Mouse (Mus musculus) ZHBTc4 (cell line): ENCODE measurements around the gene Gsto1.

Source experiments
- DNase-seq: peaks from one replicate; pipeline ENCODE4 v3.0.0-alpha.2; 2011; ENCODE audit warnings: low read depth, low spot score

Gene Gsto1

DNA sequence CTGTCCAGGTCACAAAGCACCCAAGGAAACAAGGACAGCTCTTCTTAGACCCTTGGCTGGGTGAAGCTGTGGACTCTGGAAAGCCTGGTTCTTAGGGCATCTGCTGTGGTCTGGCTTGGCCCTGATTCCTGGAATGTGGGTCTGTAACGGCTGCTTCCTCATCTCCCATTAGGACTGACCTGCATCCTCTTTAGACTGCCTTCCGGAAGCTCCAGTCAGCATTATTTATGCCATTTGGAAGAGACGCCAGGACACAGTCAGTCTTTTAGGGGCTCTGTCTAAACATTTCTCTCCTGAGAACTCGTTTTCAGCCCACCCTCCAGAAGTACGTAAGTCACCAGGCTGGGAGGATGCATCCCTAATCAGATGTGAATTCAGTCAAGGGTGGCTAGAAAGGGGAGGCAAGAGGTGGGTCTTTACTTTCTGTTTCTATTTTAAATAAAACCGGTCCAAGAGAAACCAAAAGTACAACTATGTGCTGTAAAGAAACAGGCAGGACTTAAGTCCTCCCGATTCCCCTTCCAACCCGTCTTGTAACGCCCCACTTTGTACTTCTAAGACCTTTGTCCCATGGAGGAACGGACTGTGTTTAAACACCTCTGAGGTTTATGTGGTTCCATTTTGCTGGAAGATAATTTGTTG, 35.8 kb downstream of the Gsto1 start:
- DNase-seq = no peak

DNA sequence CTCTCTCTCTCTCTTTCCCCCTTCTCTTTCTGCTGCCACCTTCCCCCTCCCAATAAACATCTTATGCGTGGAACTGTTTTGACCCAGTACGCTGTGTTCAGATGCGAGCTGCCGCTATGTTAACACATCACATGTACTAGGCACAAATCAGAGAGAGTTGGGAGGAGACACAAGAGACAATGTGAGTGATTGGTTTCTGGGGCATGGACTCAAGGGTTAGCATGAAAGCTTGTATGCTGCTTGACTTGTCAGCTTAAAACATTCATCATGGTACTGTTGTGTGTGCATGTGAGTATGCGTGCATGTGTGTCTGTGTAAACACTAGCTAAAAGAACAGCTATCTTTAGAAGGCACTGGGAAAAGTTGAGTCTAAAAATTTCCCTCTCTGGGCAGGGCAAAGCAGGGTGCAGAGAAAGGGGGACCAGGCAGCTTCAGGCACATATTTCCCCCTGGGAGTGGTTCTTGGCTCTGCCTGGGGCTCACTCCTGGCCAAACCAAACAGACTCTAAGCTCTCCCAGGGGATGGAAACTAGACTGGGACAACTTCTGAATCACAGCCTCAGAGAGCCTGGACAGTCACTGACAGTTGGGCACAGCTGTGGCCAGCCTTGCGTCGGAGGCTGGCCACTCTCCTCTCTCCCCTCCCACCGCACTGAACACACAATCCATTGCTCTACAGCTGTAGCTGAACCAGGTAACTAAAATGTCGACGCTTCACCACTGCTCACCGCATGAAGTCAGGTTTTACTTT, 37.0 kb downstream of the Gsto1 start:
- no peak for DNase-seq

DNA sequence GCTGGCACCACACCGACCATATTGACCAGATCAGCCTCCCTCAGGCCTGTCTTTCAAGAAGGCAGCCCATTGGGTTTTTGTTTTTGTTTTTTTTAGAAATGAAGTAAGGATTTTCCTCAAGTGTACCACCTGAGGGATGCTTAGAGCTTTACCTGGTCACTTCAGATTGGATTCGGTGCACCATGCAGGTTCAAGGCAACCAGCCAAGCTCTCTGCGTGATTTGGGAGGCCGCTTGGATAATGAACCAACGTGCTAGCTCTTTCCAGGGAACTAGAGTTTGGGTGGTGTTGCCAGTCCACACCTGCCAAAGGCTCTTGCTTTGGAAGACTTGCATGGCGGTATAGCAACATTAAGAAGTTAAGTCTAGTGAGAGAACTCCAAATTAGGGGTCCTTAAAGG, 38.3 kb downstream of the Gsto1 start:
- DNase-seq = no peak

DNA sequence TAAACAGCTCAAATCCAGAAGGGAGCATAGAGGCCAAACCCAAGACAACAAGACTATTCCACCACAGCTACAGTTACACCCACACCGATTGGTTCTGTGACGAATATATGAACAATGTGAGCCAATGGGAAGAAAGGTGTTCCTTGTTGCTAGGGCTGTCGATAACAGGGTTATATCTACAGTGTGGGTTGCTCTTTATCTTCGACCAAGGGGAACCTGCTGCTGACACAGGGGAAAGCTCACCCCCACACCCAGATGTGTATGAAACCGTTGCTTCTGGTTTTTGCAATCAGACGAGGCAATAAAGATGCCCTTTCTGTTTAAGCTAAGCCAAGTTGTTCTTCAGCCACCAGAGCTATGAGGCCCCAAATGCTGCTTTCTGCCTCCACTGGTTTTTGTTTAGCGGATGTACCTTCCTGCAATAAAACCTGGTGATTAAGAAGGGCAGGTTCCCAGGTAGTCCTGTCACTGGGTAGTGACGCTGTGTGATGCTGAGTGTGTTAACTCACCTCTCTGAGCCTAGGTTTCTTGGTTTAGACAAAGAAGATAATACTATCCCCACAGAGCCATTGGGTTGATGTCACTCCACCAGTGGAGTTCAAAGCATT, 43.8 kb downstream of the Gsto1 start:
- no peak for DNase-seq

DNA sequence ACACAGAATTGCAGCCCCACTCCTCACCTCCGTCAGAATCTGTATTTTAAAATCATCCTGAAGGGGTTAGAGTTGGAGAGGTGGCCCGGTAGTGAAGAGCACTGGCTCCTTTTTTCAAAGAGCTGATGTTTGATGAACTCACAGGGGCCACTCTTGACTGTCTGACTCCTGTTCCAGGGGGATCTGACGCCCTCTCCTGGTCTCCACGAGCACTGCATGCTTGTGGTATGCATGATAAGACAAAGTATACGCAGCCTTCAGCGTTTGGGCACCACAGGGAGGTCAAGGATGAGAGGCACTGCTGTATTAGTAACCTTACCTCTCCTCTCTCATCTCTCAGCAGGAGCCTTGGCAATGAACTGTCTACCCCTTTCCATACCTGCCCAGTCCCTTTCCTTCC, 45.2 kb downstream of the Gsto1 start:
- DNase-seq = peak; percentile 46

DNA sequence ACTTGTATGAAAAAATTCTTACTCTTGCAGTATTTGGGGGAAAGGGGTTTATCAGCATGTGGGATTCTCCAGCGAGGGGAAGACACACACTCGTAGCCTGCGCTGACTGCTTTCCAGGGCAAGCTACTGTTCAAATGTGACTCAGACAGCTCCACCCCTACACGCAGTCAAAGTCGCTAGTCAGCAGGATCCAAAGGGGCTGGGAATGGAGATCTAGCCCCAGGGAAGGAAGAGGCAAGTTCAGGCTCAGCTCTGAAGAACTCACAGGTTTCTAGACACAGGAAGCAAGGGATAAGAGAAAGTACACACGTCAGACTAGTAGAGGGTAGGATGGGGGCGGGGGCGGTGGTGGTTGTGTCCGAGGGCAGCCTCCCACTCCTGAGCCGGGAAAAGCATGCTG, 45.8 kb downstream of the Gsto1 start:
- DNase-seq = no peak

DNA sequence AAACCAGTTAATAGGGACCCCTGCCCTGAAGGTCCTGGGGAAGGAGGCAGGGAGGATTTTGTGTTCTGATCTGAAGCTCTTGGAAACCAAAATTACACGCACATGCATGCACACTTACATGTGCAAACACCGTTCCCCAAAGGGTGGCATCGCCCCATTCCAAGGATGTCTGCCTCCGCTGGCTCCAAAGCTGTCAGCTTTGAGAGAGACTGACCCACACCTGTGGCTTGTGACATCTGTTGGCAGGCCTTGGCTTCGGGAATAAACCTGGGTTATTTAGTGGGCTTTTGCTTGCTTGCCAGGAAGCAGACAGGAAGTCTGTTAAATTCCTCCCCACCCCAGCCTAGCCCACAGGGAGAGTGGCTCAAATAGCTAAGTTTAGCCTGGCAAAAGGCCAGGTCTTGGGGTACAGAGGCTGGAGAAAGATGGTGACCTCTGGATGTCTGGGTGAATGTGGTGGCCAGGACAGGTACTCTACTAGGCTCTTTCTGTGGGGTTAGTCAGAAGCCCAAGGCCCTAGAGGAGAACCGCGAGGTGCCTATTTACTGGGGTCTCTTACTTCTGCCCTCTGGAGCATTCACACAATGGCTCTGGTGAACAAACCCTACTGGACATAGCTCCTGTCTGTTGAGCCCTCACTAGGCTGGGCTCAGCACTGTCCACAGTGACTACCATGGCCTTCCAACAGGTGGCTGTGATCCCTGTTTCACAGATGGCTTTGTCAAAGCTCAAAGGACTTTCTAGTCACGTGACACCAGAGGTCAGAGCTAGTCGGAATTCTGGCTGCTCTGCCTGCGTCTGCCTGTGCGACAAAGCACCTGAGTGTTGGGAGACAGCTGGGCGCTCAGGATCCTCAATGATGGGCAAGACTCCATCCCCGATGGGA, 47.8 kb downstream of the Gsto1 start:
- peak; percentile 38 for DNase-seq

DNA sequence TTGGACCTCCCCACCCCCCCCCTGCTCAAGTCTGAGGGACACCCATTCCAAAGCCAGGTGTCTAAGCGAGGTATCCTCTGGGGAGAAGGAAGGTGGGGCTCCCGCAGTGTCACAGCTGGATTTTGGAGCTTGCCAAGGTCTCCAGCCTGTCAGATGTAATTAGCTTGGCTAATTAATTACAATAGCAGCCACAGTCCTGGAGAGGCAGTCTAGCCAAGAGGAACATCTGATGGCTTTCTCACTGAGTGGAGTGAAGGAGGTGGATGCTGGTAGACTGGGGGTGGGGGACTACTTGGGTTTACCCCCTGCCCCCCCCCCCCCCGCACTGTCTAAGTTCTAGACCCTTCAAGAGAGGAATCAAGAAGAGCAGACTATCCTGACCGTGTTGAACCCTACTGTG, 48.9 kb downstream of the Gsto1 start:
- DNase-seq = no peak

DNA sequence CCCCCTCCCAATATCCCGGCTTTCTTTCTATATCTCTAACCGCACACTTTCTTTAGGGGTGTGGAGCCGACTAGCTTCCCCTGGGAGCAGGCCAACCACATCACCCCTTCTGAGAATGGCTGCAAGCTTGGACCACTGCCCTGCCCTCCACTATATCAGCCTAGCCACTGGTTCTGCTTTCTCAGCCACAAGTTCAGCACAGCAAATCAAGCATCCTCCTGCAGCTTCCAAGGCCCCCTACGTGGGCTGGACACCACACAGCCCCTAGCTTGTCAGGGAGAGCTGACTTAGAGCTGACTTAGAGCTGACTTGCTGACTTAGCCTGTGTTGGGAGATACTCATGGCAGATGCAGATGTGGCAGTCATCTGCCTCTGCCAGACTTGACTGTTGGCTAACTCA, 50.3 kb downstream of the Gsto1 start:
- DNase-seq = no peak

DNA sequence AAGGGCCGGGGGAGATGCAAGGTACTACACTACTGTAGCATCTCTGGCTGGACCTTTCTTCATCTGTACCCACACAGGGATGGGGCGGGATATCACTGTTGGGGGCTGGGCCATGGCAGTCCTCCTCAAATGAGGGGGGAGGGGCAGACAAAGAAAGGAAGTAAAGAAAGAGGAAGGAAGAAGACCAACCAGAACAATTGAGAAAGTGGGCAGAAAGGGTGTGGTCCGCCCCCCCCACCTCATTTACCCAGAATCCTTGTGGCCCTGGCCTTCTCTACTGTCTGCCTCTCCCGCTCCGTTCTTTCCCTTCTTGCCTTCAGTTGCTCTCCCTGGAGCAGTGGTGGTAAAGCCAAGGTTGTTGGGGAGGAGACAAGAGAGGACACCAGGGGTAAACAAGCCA, 50.8 kb downstream of the Gsto1 start:
- DNase-seq = no peak

DNA sequence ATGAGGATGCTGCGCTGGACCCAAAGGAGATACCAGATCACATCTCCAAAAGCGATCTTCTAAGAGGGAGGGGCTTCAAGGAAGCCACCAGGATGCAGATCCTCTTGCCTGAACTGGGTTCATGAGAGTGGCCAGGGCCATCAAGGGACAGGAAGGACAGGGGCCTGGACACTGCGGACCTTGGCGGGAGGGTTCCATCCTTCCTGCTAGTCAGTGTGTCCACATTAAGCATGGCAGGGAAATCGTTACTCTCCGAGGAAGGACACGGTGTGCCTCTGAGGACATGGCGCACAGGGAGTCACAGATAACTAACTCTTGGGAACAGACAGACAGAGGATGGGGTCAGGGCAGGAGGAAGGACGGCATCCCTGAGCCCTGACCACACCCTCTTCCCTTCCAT, 52.8 kb downstream of the Gsto1 start:
- no peak for DNase-seq

DNA sequence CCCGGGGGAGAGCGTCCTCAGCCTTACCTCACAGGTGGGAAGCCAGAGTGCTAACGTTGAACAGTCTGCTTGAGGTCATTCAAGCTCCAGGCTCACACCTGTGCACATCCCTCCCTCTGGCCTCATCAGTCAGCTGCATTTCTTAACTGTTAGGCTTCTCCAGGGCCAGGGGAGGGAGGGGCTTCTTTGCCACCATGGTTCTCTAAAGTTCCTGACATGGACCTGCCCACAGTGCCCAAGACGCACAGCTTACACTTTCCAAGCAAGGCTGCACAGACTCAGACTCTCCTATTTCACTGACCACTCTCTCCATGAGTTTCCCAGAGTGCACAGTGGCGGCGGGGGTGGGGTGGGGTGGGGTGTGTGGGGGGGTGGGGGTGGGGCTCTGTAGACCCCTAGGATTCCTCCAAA, 54.2 kb downstream of the Gsto1 start:
- DNase-seq = no peak

DNA sequence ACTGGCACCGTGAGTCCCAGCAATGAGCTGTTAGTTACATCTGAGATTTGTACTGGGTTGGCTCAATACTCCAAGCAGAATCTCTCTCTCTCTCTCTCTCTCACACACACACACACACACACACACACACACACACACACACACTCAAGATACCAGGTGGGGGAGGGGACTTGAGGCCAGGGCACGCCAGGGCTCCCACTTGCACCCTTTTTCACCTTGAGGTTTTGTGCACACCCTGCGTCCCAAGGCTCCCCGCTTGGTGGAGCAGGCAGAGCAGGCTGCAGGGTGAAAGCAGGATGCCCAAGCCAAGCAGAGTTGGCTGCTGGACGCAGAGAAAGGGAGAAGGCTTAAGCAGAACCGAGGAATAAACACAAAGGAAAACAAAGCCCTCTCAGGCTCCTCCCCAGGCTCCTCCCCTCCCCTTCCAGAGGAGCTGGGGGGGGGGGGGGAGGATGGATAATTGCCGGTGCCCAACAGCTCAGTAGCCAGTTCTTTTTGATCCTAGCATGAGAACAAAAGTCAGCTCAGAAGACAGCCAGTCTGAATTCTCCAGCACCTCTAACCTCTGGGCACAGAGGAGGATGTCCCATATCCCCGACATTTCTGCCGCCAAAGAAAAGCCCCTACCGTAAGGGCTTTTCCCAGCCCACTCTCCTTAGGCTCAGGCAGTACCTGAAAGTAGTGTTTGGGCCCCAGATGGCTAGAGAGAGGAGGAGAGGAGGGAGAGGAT, 54.8 kb downstream of the Gsto1 start:
- peak; percentile 35 for DNase-seq

DNA sequence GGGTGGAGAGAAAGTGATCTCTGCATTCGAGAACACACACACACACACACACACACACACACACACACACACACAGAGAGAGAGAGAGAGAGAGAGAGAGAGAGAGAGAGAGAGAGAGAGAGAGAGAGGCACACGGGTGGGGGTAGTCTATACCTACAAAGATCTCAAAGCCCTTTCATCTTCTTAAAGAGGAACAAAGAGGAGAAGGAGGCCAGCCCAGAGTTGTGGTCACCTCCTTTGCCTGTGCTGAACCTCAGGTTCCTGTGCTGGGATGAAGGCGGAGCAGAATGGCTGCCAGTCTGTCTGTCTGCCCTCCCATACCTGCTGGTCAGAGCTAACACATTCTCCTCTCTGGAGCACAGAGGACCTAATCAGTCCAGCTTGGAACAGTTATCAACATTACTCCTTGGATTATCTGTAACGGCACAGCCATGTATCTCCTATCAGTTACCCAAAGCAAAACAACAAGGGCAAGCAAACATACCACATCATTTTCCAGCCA, 55.4 kb downstream of the Gsto1 start:
- DNase-seq = no peak

DNA sequence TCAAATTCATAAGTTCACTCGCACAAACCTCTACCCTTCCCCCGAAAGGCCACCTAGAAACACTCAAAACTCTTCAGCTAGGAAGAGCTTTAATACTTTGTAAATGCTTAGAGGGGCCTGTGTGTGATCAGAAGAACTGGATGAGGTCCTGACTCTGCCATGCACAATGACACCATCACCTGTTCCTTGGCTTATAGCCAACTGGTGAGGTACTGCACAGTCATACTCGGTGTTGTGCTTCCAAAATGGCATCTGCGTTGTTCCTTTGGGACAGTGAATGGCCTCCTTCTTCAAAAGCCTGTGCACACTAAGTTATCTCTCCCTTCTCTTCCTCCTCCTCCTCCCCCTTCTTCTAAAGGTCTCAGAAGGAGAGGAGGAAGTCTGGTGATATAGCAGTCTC, 56.0 kb downstream of the Gsto1 start:
- DNase-seq = no peak

DNA sequence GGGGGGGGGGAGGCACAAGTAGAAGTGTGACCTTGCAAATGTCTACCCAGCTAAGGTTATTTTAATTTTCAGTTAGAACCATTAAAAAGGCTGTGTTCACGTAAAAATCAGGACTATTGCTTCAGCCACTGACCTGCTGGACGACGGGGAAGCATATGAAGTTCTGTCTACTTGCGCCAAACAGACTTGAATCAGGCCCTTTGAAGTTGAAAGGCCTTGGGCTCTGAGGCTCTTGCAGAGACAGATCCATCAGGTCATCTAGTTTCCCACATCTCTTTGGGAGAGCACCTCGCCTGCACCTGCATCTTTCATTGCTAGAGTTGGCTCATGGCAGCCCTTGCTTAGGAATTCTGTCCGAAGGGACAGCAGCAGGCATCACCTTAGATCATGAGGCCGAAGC, 58.6 kb downstream of the Gsto1 start:
- no peak for DNase-seq

DNA sequence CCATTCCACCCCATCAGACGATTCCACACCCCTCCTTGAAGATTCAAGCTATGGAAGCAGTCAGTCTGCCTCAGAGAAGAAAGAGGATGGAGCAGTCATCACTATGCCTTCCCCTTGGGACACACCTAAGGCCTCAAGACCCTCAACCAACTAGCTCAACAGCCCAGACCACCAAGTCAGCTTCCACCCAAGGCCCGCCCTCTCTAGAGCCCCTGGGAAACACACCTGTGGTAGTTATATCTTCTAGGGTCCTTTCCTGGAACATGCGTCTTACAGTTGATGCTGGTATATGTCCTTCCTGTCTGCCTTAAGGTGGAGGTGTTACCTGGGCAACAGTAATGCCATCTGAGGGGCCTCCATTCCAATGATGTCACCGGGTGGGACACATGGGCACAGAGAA, 59.4 kb downstream of the Gsto1 start:
- no peak for DNase-seq
